Mouse (Mus musculus): ENCODE results near the gene Rasa3. TPM values are rescaled to one million over a fixed set of nuclear protein-coding genes. Genes with fewer than 3 reads are reported as not detected.
A peak's percentile ranks its signal among the peaks of the same experiment; 100 is the strongest.

Rasa3 gene
- polyA plus RNA-seq, 1 experiment from 2014 or later: 48.1 TPM

- Histone ChIP-seq H3K27ac (ENCODE audit: low read depth) (no peak overlapping the region; the same call in 1 of the 2 replicates), H3K9me3 (ENCODE audit: low read depth, low read length) (no peaks in the 10 kb centered on the region), H3K9ac (no peak overlapping the region), H3K36me3 (ENCODE audit: insufficient read depth) (no peaks in the 10 kb centered on the region), H3K4me2 (no peak overlapping the region), H3K4me3 (ENCODE audit: low read depth, low read length) (no peak overlapping the region), H3K27me3 (ENCODE audit: insufficient read depth, low read length) (no peaks in the 10 kb centered on the region), H3K4me1 (ENCODE audit: insufficient read depth) (no peaks in the 10 kb centered on the region)
- WGBS: 32% methylated on average over 9 of the region's 9 CpGs
- peak; percentile 34 for DNase-seq
- no peak for TF ChIP-seq CTCF (IDR thresholded peaks at IDR 0.05; ENCODE audit: low read depth)
- no peak; the same call in 1 of the 2 replicates for ATAC-seq (ENCODE audit: insufficient read depth)
These were observed 128.6 kb downstream of the Rasa3 start for GRCm38 (mm10) chr8:13548831-13549230.

GRCm38 (mm10) chr8:13548235-13548634 lies 129.2 kb downstream of the Rasa3 start:
- Histone ChIP-seq H3K4me1 (ENCODE audit: insufficient read depth) (no peaks in the 10 kb centered on the region), H3K9me3 (ENCODE audit: low read depth, low read length) (no peaks in the 10 kb centered on the region), H3K9ac (no peak overlapping the region), H3K27ac (ENCODE audit: low read depth) (no peak overlapping the region), H3K4me2 (no peak overlapping the region), H3K4me3 (ENCODE audit: low read depth, low read length) (no peak overlapping the region), H3K36me3 (ENCODE audit: insufficient read depth) (no peaks in the 10 kb centered on the region), H3K27me3 (ENCODE audit: insufficient read depth, low read length) (no peaks in the 10 kb centered on the region)
- DNase-seq: peak; percentile 77
- 35% methylated on average over 4 of the region's 4 CpGs for WGBS
- ATAC-seq (ENCODE audit: insufficient read depth): peak; percentile 48; the same call in 1 of the 2 replicates
- peak; percentile 75 for TF ChIP-seq CTCF (IDR thresholded peaks at IDR 0.05; ENCODE audit: low read depth)

- WGBS: 87% methylated on average over 4 of the region's 4 CpGs
These were observed 131.0 kb downstream of the Rasa3 start for GRCm38 (mm10) chr8:13546421-13546820.

GRCm38 (mm10) chr8:13541526-13541925 lies 135.9 kb downstream of the Rasa3 start:
- Histone ChIP-seq H3K9me3 (ENCODE audit: low read depth, low read length) (no peaks in the 10 kb centered on the region), H3K9ac (no peak overlapping the region), H3K27ac (ENCODE audit: low read depth) (no peak overlapping the region), H3K4me1 (ENCODE audit: insufficient read depth) (peaks cover 3% of the 10 kb centered on the region; the same call in 1 of the 2 replicates), H3K4me2 (no peak overlapping the region), H3K36me3 (ENCODE audit: insufficient read depth) (no peaks in the 10 kb centered on the region), H3K4me3 (ENCODE audit: low read depth, low read length) (no peak overlapping the region), H3K27me3 (ENCODE audit: insufficient read depth, low read length) (no peaks in the 10 kb centered on the region)
- DNase-seq: no peak
- WGBS: 74% methylated on average over 5 of the region's 5 CpGs
- ATAC-seq (ENCODE audit: insufficient read depth): no peak
- no peak for TF ChIP-seq CTCF (IDR thresholded peaks at IDR 0.05; ENCODE audit: low read depth)

More at GRCm38 (mm10) chr8:13546421-13546820, 131.0 kb downstream of the Rasa3 start:
- Histone ChIP-seq H3K4me3 (ENCODE audit: low read depth, low read length) (no peak overlapping the region), H3K27me3 (ENCODE audit: insufficient read depth, low read length) (no peaks in the 10 kb centered on the region), H3K27ac (ENCODE audit: low read depth) (no peak overlapping the region), H3K9me3 (ENCODE audit: low read depth, low read length) (no peaks in the 10 kb centered on the region), H3K4me2 (no peak overlapping the region), H3K36me3 (ENCODE audit: insufficient read depth) (no peaks in the 10 kb centered on the region), H3K4me1 (ENCODE audit: insufficient read depth) (no peaks in the 10 kb centered on the region), H3K9ac (no peak overlapping the region)
- ATAC-seq (ENCODE audit: insufficient read depth) (no peak), DNase-seq (no peak)
- no peak for TF ChIP-seq CTCF (IDR thresholded peaks at IDR 0.05; ENCODE audit: low read depth)

GRCm38 (mm10) chr8:13540122-13540521 lies 137.3 kb downstream of the Rasa3 start:
- H3K9ac ChIP-seq: no peak overlapping the region
- H3K36me3 ChIP-seq (ENCODE audit: insufficient read depth): no peaks in the 10 kb centered on the region
- no peaks in the 10 kb centered on the region for H3K9me3 ChIP-seq (ENCODE audit: low read depth, low read length)
- peak; percentile 28 for DNase-seq
- H3K27ac ChIP-seq (ENCODE audit: low read depth): no peak overlapping the region
- no peak overlapping the region for H3K4me3 ChIP-seq (ENCODE audit: low read depth, low read length)
- H3K4me1 ChIP-seq (ENCODE audit: insufficient read depth): peaks cover 3% of the 10 kb centered on the region; the same call in 1 of the 2 replicates
- H3K4me2 ChIP-seq: no peak overlapping the region
- TF ChIP-seq CTCF (IDR thresholded peaks at IDR 0.05; ENCODE audit: low read depth): no peak
- ATAC-seq (ENCODE audit: insufficient read depth): no peak
- no peaks in the 10 kb centered on the region for H3K27me3 ChIP-seq (ENCODE audit: insufficient read depth, low read length)
- WGBS: 72% methylated on average over 5 of the region's 5 CpGs

- H3K4me2 ChIP-seq: no peak overlapping the region
- peak; percentile 84 for DNase-seq
- H3K27me3 ChIP-seq (ENCODE audit: insufficient read depth, low read length): no peaks in the 10 kb centered on the region
- no peak overlapping the region for H3K4me3 ChIP-seq (ENCODE audit: low read depth, low read length)
- peak; percentile 90 for ATAC-seq (ENCODE audit: insufficient read depth)
- H3K9me3 ChIP-seq (ENCODE audit: low read depth, low read length): no peaks in the 10 kb centered on the region
- TF ChIP-seq CTCF (IDR thresholded peaks at IDR 0.05; ENCODE audit: low read depth): peak; percentile 40
- H3K9ac ChIP-seq: no peak overlapping the region
- peaks cover 3% of the 10 kb centered on the region; the same call in 1 of the 2 replicates for H3K4me1 ChIP-seq (ENCODE audit: insufficient read depth)
- WGBS: 41% methylated on average over 6 of the region's 6 CpGs
- H3K27ac ChIP-seq (ENCODE audit: low read depth): 0 out of 2 replicates have a peak overlapping the region, but pooled peaks have one; percentile 18
- no peaks in the 10 kb centered on the region for H3K36me3 ChIP-seq (ENCODE audit: insufficient read depth)
These were observed 138.6 kb downstream of the Rasa3 start for GRCm38 (mm10) chr8:13538821-13539220.

- Histone ChIP-seq H3K4me3 (ENCODE audit: low read depth, low read length) (no peak overlapping the region), H3K9ac (no peak overlapping the region), H3K9me3 (ENCODE audit: low read depth, low read length) (no peaks in the 10 kb centered on the region), H3K27ac (ENCODE audit: low read depth) (no peak overlapping the region), H3K36me3 (ENCODE audit: insufficient read depth) (no peaks in the 10 kb centered on the region), H3K27me3 (ENCODE audit: insufficient read depth, low read length) (no peaks in the 10 kb centered on the region), H3K4me1 (ENCODE audit: insufficient read depth) (peaks cover 7% of the 10 kb centered on the region; the same call in 1 of the 2 replicates), H3K4me2 (no peak overlapping the region)
- no peak for TF ChIP-seq CTCF (IDR thresholded peaks at IDR 0.05; ENCODE audit: low read depth)
- WGBS: 37% methylated on average over 2 of the region's 2 CpGs
- ATAC-seq (ENCODE audit: insufficient read depth) (no peak), DNase-seq (no peak)
These were observed 140.3 kb downstream of the Rasa3 start for GRCm38 (mm10) chr8:13537102-13537501.

All from lung, embryonic 14.5 days (tissue).